Mouse (Mus musculus): ENCODE results near the gene Gm4922. TPM values are rescaled to one million over a fixed set of nuclear protein-coding genes. Genes with fewer than 3 reads are reported as not detected.

The Gm4922 gene
- polyA plus RNA-seq (2015; fragmentation: Nextera tagmentation; extraction: Ambion mirVana): 0.28 and 0.50 TPM in 2 replicates

DNA sequence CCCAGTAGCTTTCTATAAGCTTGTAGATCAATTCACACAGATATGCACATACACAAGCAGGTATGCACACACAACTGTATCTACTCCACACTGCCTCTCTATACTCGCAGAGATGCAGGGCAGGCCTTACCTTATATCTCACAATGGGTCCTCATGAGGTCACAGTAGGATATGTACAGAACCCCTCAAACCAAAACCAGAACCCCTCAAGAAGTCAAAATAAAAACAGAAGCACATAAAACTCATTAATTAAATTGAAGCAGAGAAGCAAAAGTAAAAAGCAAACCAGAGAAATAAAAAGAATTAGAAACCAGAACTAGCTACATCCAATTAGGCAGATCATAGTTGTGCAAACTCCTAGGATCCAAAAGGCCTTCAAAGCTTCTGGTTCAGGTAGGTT lies at the start of gene Gm4922:
Gm4922 (minus strand) TSS at position 101 of the 400 bp plus-strand sequence.
- H3K27ac ChIP-seq (replicated peaks): no peak within 1 kb of the TSS
- no peak within 1 kb of the TSS for H3K4me3 ChIP-seq (replicated peaks)
- H3K9me3 ChIP-seq (replicated peaks): no peaks in the 10 kb centered on the region
- H3K36me3 ChIP-seq: no peaks in the 10 kb centered on the region
- ATAC-seq (ENCODE audit: low FRiP score): no peak
- H3K27me3 ChIP-seq (replicated peaks): no peaks in the 10 kb centered on the region
- no peaks in the 10 kb centered on the region for H3K4me1 ChIP-seq
- H3K9ac ChIP-seq (replicated peaks): no peak within 1 kb of the TSS
- no peak within 1 kb of the TSS for H3K4me2 ChIP-seq
- 90% methylated on average over 1 of the region's 1 CpGs for WGBS

GRCm38 (mm10) chr10:18835684-18836479 lies 49.3 kb upstream of the Gm4922 start:
- H3K9ac ChIP-seq (replicated peaks): no peak overlapping the region
- no peak for ATAC-seq (ENCODE audit: low FRiP score)
- H3K4me1 ChIP-seq: no peaks in the 10 kb centered on the region
- no peak overlapping the region for H3K4me2 ChIP-seq
- H3K27ac ChIP-seq (replicated peaks): no peak overlapping the region
- no peaks in the 10 kb centered on the region for H3K27me3 ChIP-seq (replicated peaks)
- H3K36me3 ChIP-seq: no peaks in the 10 kb centered on the region
- 54% methylated on average over 6 of the region's 6 CpGs for WGBS
- H3K9me3 ChIP-seq (replicated peaks): no peaks in the 10 kb centered on the region
- no peak overlapping the region for H3K4me3 ChIP-seq (replicated peaks)

DNA sequence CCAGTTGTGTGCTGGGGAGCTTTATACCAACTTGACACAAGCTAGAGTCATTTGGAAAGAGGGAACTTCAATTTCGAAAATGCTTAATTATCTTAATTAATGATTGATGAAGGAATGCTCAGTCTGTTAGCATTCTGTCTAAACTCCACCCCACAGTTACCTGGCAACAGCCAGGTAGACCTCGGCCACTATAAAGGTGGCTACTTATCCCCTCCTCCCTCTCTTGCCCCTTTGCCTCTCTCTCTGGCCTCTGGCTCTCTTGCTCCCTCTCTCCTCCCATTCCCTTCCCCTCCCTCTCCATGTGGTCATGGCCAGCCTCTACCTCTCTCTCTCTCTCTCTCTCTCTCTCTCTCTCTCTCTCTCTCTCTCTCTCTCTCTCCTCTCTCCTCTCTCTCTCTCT lies 47.8 kb upstream of the Gm4922 start:
- Histone ChIP-seq H3K4me2 (no peak overlapping the region), H3K4me1 (no peaks in the 10 kb centered on the region), H3K9ac (replicated peaks) (no peak overlapping the region), H3K27me3 (replicated peaks) (no peaks in the 10 kb centered on the region), H3K4me3 (replicated peaks) (no peak overlapping the region), H3K36me3 (no peaks in the 10 kb centered on the region), H3K27ac (replicated peaks) (no peak overlapping the region), H3K9me3 (replicated peaks) (no peaks in the 10 kb centered on the region)
- no peak for ATAC-seq (ENCODE audit: low FRiP score)
- WGBS: 60% methylated on average over 2 of the region's 2 CpGs

GRCm38 (mm10) chr10:18831823-18832222 lies 45.2 kb upstream of the Gm4922 start:
- no peak for ATAC-seq (ENCODE audit: low FRiP score)
- H3K36me3 ChIP-seq: no peaks in the 10 kb centered on the region
- H3K4me3 ChIP-seq (replicated peaks): no peak overlapping the region
- H3K27ac ChIP-seq (replicated peaks): no peak overlapping the region
- H3K4me2 ChIP-seq: no peak overlapping the region
- no peaks in the 10 kb centered on the region for H3K27me3 ChIP-seq (replicated peaks)
- H3K9me3 ChIP-seq (replicated peaks): no peaks in the 10 kb centered on the region
- no peaks in the 10 kb centered on the region for H3K4me1 ChIP-seq
- no peak overlapping the region for H3K9ac ChIP-seq (replicated peaks)
- WGBS: 55% methylated on average over 7 of the region's 7 CpGs

DNA sequence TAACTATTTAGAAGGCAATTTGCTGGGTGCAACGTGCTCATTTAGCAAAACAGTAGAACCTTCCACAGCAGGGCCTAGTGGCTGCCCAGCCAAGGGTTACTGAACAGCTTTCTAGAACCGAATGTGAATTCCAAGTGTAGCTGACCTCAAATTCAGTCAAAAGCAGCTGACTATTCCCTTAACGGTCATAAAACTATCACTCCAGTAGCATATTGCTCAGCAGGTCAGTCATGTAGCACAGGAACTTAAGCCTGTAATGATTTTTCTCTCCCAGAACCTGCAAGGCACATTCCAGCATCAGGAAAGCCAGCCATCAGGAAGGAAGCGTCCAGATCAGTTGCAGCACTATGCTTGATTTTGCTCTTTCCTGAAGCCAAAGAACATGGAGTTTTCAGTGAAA lies 43.8 kb upstream of the Gm4922 start:
- H3K4me3 ChIP-seq (replicated peaks): no peak overlapping the region
- no peak overlapping the region for H3K9ac ChIP-seq (replicated peaks)
- H3K36me3 ChIP-seq: no peaks in the 10 kb centered on the region
- no peak for ATAC-seq (ENCODE audit: low FRiP score)
- no peaks in the 10 kb centered on the region for H3K9me3 ChIP-seq (replicated peaks)
- H3K27ac ChIP-seq (replicated peaks): no peak overlapping the region
- no peak overlapping the region for H3K4me2 ChIP-seq
- no peaks in the 10 kb centered on the region for H3K4me1 ChIP-seq
- H3K27me3 ChIP-seq (replicated peaks): no peaks in the 10 kb centered on the region
- 70% methylated on average over 4 of the region's 4 CpGs for WGBS

DNA sequence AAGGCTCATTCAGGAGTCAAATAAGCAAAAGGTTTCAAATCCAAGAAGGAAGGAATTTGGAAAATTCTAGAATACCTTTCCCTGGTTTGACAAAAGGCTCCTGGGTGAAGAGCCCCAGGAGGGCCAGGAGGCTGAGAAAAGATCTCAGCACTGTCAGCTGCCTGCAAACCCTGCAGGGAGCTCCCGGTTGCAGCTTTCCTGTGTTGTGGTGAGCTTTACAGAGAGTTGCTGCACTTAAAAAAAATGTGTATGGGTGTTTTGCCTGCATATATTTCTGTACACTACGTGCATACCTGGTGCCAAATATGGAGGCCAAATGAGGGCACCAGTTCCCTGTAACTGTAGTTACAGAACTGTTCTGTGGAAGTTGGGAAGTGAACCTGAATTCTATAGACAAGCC lies 41.3 kb upstream of the Gm4922 start:
- WGBS: 54% methylated on average over 2 of the region's 2 CpGs
- no peak for ATAC-seq (ENCODE audit: low FRiP score)

DNA sequence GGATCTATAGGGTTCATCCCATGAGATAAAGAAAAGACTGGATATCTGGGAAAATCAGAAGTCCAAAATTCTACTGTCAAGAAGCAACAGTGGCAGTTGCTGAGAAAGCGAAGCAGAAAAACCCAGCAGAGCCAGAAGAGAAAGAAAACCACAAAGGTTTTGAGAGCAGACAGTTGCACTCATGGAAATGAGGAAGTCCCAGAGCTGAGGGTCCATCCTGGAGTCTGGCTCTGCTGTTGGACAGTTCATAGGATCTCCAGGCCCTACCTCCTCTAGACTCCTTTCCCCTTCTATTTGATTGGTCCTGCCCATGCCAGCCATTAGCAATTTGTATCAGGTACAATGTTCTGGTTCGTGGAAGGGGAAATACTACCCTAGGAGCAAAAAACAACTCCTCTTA lies 39.5 kb upstream of the Gm4922 start:
- H3K27ac ChIP-seq (replicated peaks): no peak overlapping the region
- WGBS: 81% methylated on average over 2 of the region's 2 CpGs
- no peaks in the 10 kb centered on the region for H3K9me3 ChIP-seq (replicated peaks)
- no peaks in the 10 kb centered on the region for H3K4me1 ChIP-seq
- H3K4me2 ChIP-seq: no peak overlapping the region
- no peak overlapping the region for H3K4me3 ChIP-seq (replicated peaks)
- no peaks in the 10 kb centered on the region for H3K36me3 ChIP-seq
- no peak overlapping the region for H3K9ac ChIP-seq (replicated peaks)
- no peaks in the 10 kb centered on the region for H3K27me3 ChIP-seq (replicated peaks)
- no peak for ATAC-seq (ENCODE audit: low FRiP score)

More for the DNA sequence above, 41.3 kb upstream of the Gm4922 start:
- Histone ChIP-seq H3K4me1 (no peaks in the 10 kb centered on the region), H3K9ac (replicated peaks) (no peak overlapping the region), H3K27me3 (replicated peaks) (no peaks in the 10 kb centered on the region), H3K9me3 (replicated peaks) (no peaks in the 10 kb centered on the region), H3K27ac (replicated peaks) (no peak overlapping the region), H3K4me2 (no peak overlapping the region), H3K4me3 (replicated peaks) (no peak overlapping the region), H3K36me3 (no peaks in the 10 kb centered on the region)

DNA sequence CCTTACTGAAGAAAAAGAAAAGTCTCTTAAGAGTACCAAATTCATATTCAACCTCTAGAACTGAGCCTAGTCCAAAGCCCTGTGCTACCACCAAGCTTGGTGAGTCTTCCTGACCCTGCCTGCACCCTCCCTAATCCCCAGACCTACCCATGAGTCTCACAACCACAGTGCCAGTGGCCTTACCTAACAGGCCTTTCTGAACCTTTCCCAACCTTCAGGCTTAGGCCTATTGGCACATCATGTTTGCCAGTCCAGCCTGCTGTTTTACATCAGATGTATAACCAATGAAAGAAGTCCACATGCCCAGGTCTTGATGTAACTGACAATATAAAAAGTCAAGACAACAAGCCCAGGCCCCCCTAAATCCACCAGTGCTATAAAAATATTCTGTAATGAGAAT lies 38.5 kb upstream of the Gm4922 start:
- Histone ChIP-seq H3K36me3 (no peaks in the 10 kb centered on the region), H3K27me3 (replicated peaks) (no peaks in the 10 kb centered on the region), H3K9ac (replicated peaks) (no peak overlapping the region), H3K4me1 (no peaks in the 10 kb centered on the region), H3K27ac (replicated peaks) (no peak overlapping the region), H3K9me3 (replicated peaks) (no peaks in the 10 kb centered on the region), H3K4me3 (replicated peaks) (no peak overlapping the region), H3K4me2 (no peak overlapping the region)
- ATAC-seq (ENCODE audit: low FRiP score): no peak

GRCm38 (mm10) chr10:18816560-18816959 lies 30.0 kb upstream of the Gm4922 start:
- no peak for ATAC-seq (ENCODE audit: low FRiP score)
- 43% methylated on average over 5 of the region's 5 CpGs for WGBS
- Histone ChIP-seq H3K36me3 (no peaks in the 10 kb centered on the region), H3K4me3 (replicated peaks) (no peak overlapping the region), H3K27ac (replicated peaks) (no peak overlapping the region), H3K4me2 (no peak overlapping the region), H3K27me3 (replicated peaks) (no peaks in the 10 kb centered on the region), H3K9me3 (replicated peaks) (no peaks in the 10 kb centered on the region), H3K4me1 (0 out of 2 replicates have a peak, but pooled peaks cover 2% of the 10 kb centered on the region), H3K9ac (replicated peaks) (no peak overlapping the region)

GRCm38 (mm10) chr10:18811751-18812150 lies 25.2 kb upstream of the Gm4922 start:
- H3K27ac ChIP-seq (replicated peaks): no peak overlapping the region
- no peak overlapping the region for H3K9ac ChIP-seq (replicated peaks)
- ATAC-seq (ENCODE audit: low FRiP score): no peak
- H3K4me1 ChIP-seq: 0 out of 2 replicates have a peak, but pooled peaks cover 2% of the 10 kb centered on the region
- H3K36me3 ChIP-seq: no peaks in the 10 kb centered on the region
- no peaks in the 10 kb centered on the region for H3K27me3 ChIP-seq (replicated peaks)
- no peaks in the 10 kb centered on the region for H3K9me3 ChIP-seq (replicated peaks)
- 93% methylated on average over 2 of the region's 2 CpGs for WGBS
- no peak overlapping the region for H3K4me2 ChIP-seq
- no peak overlapping the region for H3K4me3 ChIP-seq (replicated peaks)

DNA sequence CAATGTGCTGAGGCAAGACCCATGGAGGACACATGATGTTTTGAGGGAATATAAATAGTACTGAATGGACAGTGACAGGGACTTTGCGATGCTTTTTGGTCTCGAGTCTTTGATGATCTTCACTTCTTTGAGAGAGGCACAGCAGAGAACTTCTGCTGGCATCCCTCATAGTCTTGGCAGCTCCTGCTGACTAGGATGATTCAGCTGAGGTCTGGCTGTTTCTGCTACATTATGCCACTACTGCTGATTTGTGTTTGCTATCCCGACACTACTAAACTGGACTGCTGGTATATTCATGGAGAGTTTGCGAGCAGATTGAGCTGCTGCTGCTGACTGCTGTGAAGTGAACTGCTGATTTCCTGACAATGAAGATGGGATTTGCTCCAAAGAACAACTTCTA lies 3.5 kb upstream of the Gm4922 start:
- 77% methylated on average over 4 of the region's 4 CpGs for WGBS
- no peak overlapping the region for H3K4me3 ChIP-seq (replicated peaks)
- no peaks in the 10 kb centered on the region for H3K36me3 ChIP-seq
- no peak overlapping the region for H3K27ac ChIP-seq (replicated peaks)
- no peaks in the 10 kb centered on the region for H3K9me3 ChIP-seq (replicated peaks)
- no peak for ATAC-seq (ENCODE audit: low FRiP score)
- H3K27me3 ChIP-seq (replicated peaks): no peaks in the 10 kb centered on the region
- no peak overlapping the region for H3K9ac ChIP-seq (replicated peaks)
- no peaks in the 10 kb centered on the region for H3K4me1 ChIP-seq
- no peak overlapping the region for H3K4me2 ChIP-seq

DNA sequence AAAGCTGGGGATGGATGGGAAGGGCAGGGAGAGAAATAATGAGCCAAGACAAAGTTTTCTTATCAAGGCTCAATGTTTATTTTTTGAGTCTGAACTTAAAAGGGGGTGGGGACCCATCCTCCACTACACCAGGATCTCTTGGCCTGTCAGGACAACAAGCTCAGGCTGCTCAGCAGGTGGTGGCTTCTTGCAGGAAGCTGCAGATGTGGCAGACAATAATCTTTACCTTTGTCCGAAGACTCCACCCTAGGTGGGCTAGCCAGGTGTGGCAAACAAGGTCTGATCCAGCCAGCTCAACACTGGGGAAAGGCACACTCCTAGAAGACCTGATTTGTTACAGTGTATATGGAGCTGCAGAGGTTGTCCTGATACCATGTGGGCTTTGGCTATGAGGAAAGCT lies 2.0 kb upstream of the Gm4922 start:
- Histone ChIP-seq H3K27ac (replicated peaks) (no peak overlapping the region), H3K4me1 (no peaks in the 10 kb centered on the region), H3K4me2 (no peak overlapping the region), H3K27me3 (replicated peaks) (no peaks in the 10 kb centered on the region), H3K4me3 (replicated peaks) (no peak overlapping the region), H3K36me3 (no peaks in the 10 kb centered on the region), H3K9ac (replicated peaks) (no peak overlapping the region), H3K9me3 (replicated peaks) (no peaks in the 10 kb centered on the region)
- ATAC-seq (ENCODE audit: low FRiP score): no peak
- 91% methylated on average over 1 of the region's 1 CpGs for WGBS
